Mouse (Mus musculus): ENCODE measurements around the gene Hmg20b. TPM values are rescaled to one million over a fixed set of nuclear protein-coding genes. Genes with fewer than 3 reads are reported as not detected.

The Hmg20b gene
- polyA plus RNA-seq, 1 experiment from 2014 or later = 122 TPM

DNA sequence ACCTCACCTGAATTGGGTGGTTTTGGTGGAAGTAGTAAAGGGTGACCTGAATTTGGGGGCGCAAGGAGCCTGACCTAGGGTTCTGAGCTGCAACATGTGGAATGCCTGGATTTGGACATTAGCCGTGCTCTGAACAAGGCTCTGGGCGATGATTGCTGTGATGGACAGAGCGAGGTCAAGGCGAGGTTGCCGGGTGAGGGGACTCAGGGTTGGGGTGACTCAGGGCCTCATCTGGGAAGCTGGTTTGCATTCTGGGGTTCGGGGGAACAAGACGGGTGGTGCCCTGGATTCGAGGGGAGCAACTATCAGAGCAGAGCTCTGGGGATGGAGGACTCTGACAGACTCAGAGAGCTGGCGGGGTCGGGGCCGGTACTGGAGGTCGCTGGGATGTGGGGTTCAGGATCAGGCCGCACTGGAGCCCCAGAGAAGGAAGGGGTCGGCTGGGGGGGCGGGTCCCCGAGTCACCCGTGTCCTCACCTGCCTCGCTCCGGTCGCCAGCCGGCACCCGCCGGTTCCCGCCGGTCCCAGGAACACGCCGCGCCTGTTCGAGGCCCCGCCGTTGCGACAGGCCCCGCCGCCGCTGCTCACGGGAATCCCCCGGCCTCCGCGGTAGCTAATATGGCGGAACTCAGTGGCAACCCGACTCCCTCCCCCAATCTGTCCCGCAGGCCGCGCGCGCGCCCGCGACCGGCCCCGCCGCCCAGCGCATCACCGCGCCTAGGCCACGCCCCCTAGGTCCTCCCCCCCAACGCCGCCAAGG is 27.7 kb upstream of the Hmg20b start, which contains the start of gene Fzr1:
TSS of gene Fzr1 (minus strand) at position 724 of the 760 bp plus-strand sequence.
- H3K9me3 ChIP-seq = no peaks in the 10 kb centered on the region
- ATAC-seq (ENCODE audit: insufficient number of reproducible peaks, insufficient read depth, low FRiP score, low TSS enrichment, low read depth) = peak; percentile 38
- under 1% methylated on average over 59 of the region's 59 CpGs for WGBS
- H3K4me2 ChIP-seq = peak within 1 kb of the TSS; percentile 90
- H3K9ac ChIP-seq (replicated peaks) = peak within 1 kb of the TSS; percentile 90
- H3K4me1 ChIP-seq (replicated peaks) = peaks cover 25% of the 10 kb centered on the region
- no peaks in the 10 kb centered on the region for H3K27me3 ChIP-seq
- peak within 1 kb of the TSS; percentile 74 for H3K27ac ChIP-seq
- H3K4me3 ChIP-seq (replicated peaks) = peak within 1 kb of the TSS; percentile 84
- H3K36me3 ChIP-seq = peaks cover 35% of the 10 kb centered on the region

- H3K4me2 ChIP-seq = peak overlapping the region; percentile 90
- H3K36me3 ChIP-seq = peaks cover 41% of the 10 kb centered on the region
- 0 out of 2 replicates have a peak overlapping the region, but pooled peaks have one; percentile 74 for H3K27ac ChIP-seq
- peak overlapping the region; percentile 90 for H3K9ac ChIP-seq (replicated peaks)
- peak overlapping the region; percentile 84 for H3K4me3 ChIP-seq (replicated peaks)
- no peaks in the 10 kb centered on the region for H3K27me3 ChIP-seq
- WGBS = 61% methylated on average over 2 of the region's 2 CpGs
- H3K4me1 ChIP-seq (replicated peaks) = peaks cover 25% of the 10 kb centered on the region
- no peaks in the 10 kb centered on the region for H3K9me3 ChIP-seq
- no peak for ATAC-seq (ENCODE audit: insufficient number of reproducible peaks, insufficient read depth, low FRiP score, low TSS enrichment, low read depth)
Observed at GRCm38 (mm10) chr10:81377362-81377664, 27.0 kb upstream of the Hmg20b start.

DNA sequence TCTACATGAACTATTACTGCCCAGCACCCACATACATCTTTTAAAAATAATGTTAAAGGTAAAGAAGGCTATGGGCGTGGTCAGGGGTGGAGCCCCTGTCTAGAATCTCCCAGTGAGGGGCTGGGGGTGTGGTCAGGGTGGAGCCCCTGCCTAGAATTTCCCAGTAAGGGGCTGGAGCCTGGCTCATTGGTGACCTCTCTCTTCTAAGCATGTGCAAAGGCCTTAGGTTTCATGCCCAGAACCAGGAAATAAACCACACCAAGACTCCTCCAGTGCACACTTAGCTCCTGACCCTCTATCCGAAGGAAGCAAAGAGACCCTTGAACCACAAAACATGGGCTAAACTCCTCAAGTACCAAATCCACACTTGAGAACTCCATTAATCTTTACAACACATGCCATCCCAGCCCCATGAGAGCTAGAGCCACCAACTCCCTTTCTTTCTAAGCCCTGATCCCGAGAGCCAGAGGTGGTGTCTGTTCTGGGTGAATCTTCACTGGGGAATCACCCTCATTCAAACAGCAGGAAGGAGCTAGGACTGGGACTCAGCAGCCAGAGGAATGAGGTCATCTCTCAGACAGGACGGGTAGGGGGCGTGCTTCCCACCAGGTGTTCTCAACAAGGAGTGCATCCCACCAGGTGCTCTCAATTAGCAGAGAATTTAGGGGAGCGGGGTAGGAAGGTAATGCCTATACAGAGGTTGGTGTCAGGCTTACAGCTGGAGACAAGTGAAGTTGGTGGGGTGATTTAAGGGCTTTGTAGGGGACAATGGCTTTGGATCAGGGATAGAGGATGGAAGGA is 26.5 kb upstream of the Hmg20b start:
- Histone ChIP-seq H3K9ac (replicated peaks) (peak overlapping the region; percentile 90), H3K27me3 (no peaks in the 10 kb centered on the region), H3K36me3 (peaks cover 47% of the 10 kb centered on the region), H3K4me1 (replicated peaks) (peaks cover 25% of the 10 kb centered on the region), H3K9me3 (no peaks in the 10 kb centered on the region), H3K4me2 (peak overlapping the region; percentile 90), H3K27ac (no peak overlapping the region), H3K4me3 (replicated peaks) (peak overlapping the region; percentile 84)
- WGBS = 40% methylated on average over 6 of the region's 6 CpGs
- no peak for ATAC-seq (ENCODE audit: insufficient number of reproducible peaks, insufficient read depth, low FRiP score, low TSS enrichment, low read depth)

DNA sequence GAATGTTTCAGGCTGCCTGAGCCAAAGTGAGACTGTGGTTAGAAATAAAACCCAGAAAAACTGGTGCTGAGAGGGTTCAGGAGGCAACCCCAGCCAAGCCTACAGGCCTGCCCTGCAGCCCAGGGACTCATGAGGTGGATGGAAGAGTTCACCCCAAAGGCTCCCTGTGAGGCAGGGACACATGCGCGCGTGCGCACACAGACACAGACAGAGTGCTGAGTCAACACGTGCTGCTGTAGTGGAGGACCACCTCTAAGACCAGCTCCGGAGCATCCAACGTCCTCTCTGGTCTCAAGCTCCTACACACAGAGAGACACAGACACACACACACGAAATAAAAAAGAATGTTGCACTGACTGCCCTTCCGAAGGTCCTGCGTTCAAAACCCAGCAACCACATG is 25.0 kb upstream of the Hmg20b start:
- Histone ChIP-seq H3K27ac (no peak overlapping the region), H3K4me2 (no peak overlapping the region), H3K4me1 (replicated peaks) (peaks cover 25% of the 10 kb centered on the region), H3K27me3 (no peaks in the 10 kb centered on the region), H3K9me3 (no peaks in the 10 kb centered on the region), H3K4me3 (replicated peaks) (no peak overlapping the region), H3K36me3 (peaks cover 61% of the 10 kb centered on the region), H3K9ac (replicated peaks) (no peak overlapping the region)
- no peak for ATAC-seq (ENCODE audit: insufficient number of reproducible peaks, insufficient read depth, low FRiP score, low TSS enrichment, low read depth)
- WGBS = 91% methylated on average over 10 of the region's 10 CpGs

DNA sequence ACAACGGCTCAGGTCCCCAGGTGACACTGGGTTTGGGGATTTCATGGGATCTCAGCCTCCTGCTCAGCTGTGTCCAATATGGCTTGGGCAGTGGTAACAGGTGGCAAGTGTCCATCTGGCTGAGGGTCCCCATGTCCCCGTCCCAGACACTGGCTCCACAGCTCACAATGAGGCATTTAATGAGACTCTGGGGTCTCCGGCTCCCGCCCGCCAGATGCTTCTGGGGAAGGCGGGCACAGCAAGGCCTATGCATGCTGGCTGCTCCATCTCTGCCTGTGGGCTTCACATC is 16.9 kb upstream of the Hmg20b start:
- H3K36me3 ChIP-seq = peaks cover 71% of the 10 kb centered on the region
- no peak overlapping the region for H3K4me3 ChIP-seq (replicated peaks)
- H3K4me1 ChIP-seq (replicated peaks) = peaks cover 22% of the 10 kb centered on the region
- 82% methylated on average over 6 of the region's 6 CpGs for WGBS
- H3K27ac ChIP-seq = no peak overlapping the region
- no peak overlapping the region for H3K4me2 ChIP-seq
- peaks cover 43% of the 10 kb centered on the region for H3K27me3 ChIP-seq
- no peak overlapping the region for H3K9ac ChIP-seq (replicated peaks)
- no peak for ATAC-seq (ENCODE audit: insufficient number of reproducible peaks, insufficient read depth, low FRiP score, low TSS enrichment, low read depth)
- H3K9me3 ChIP-seq = no peaks in the 10 kb centered on the region

DNA sequence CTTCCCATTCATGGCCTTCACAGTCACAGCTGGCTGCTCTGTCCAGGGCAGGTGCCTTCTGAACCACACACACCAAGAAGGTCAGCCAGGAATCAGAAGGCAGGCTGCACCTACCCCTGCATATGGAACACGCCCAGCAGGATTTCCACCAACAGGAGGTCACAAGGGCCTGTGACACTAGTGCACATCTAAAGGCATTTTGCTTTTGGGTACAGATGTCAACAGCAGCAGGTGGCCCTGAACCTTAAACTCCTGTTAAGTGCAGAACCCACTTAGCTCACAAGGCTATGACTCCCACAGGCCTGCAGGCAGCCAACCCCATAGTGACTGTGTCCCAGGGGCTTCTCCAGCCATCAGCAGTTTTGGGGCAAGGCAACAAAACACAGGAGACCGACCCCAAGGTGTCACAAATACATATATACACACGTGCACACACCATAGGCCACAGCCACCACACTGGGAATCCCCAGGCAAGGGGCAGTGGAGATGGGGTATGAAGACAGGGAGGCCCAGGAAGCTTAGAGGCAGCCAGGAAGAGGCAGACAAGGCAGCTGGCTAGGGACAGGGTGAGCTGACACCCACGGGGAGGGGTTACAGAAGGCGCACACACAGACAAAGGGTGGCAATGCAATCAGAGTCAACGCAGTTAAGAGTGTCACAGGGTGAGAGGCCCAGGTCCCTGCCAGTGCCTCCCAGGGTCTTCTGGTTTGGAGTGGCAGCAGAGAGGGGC is 16.4 kb upstream of the Hmg20b start:
- Histone ChIP-seq H3K4me1 (replicated peaks) (peaks cover 22% of the 10 kb centered on the region), H3K36me3 (peaks cover 71% of the 10 kb centered on the region), H3K9ac (replicated peaks) (no peak overlapping the region), H3K4me2 (no peak overlapping the region), H3K27me3 (peaks cover 48% of the 10 kb centered on the region), H3K4me3 (replicated peaks) (no peak overlapping the region), H3K9me3 (no peaks in the 10 kb centered on the region), H3K27ac (no peak overlapping the region)
- WGBS = 86% methylated on average over 6 of the region's 6 CpGs
- no peak for ATAC-seq (ENCODE audit: insufficient number of reproducible peaks, insufficient read depth, low FRiP score, low TSS enrichment, low read depth)

- Histone ChIP-seq H3K4me2 (peak within 1 kb of the TSS; percentile 67), H3K36me3 (peaks cover 64% of the 10 kb centered on the region), H3K27me3 (peaks cover 49% of the 10 kb centered on the region), H3K4me3 (replicated peaks) (peak within 1 kb of the TSS; percentile 37), H3K9me3 (no peaks in the 10 kb centered on the region), H3K27ac (no peak within 1 kb of the TSS), H3K9ac (replicated peaks) (peak within 1 kb of the TSS; percentile 37; the same call in 1 of the 2 replicates), H3K4me1 (replicated peaks) (peaks cover 24% of the 10 kb centered on the region)
- 33% methylated on average over 12 of the region's 12 CpGs for WGBS
- no peak for ATAC-seq (ENCODE audit: insufficient number of reproducible peaks, insufficient read depth, low FRiP score, low TSS enrichment, low read depth)
Observed at GRCm38 (mm10) chr10:81365672-81366476, 15.6 kb upstream of the Hmg20b start, which contains the start of gene 4930404N11Rik. 4930404N11Rik (minus strand) TSS chr10:81365816.

DNA sequence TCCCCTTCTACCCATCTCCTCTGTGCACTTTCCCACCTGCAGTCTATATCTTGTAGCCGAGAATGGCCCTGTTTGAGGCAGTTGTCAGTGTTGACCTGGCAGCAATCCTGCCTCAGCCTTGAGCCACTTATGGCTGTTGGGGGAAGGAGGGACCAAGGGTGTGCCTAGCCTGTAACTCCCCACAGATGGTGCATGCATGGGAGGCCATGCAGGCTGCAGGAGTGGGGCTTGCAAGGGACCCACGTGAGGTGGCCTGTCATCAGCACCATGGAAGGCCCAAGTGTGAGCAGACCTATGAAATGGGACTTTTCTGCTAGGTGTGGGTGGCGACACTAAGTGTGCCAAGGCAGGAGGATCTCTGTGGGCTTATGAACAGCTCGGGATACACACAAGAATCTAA is 14.8 kb upstream of the Hmg20b start:
- Histone ChIP-seq H3K4me2 (peak overlapping the region; percentile 67), H3K4me3 (replicated peaks) (peak overlapping the region; percentile 37), H3K4me1 (replicated peaks) (peaks cover 28% of the 10 kb centered on the region), H3K36me3 (peaks cover 56% of the 10 kb centered on the region), H3K27ac (no peak overlapping the region), H3K27me3 (peaks cover 49% of the 10 kb centered on the region), H3K9ac (replicated peaks) (no peak overlapping the region), H3K9me3 (no peaks in the 10 kb centered on the region)
- ATAC-seq (ENCODE audit: insufficient number of reproducible peaks, insufficient read depth, low FRiP score, low TSS enrichment, low read depth) = 0 out of 2 replicates have a peak, but pooled peaks have one; percentile 5
- WGBS = 37% methylated on average over 4 of the region's 4 CpGs

DNA sequence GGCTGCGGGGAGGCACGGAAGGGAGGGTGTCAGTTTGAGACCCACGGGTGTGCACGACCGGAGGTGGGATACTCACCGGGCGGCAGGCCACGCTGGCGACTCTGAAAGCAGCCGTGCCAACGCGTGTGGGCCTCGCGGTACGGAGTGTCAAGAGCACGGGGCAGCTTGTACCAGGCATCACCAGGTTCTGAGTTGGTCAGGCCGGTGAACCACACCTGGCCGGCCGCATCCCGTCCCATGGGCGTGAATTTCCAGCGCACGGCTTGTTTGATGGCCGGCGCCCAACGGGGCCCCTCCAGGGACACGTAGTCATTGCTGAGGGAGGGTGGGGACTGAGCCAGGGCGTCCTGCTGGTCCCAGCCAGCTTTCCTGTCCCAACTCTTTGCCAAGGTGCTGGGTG is 14.4 kb upstream of the Hmg20b start:
- Histone ChIP-seq H3K9me3 (no peaks in the 10 kb centered on the region), H3K4me1 (replicated peaks) (peaks cover 32% of the 10 kb centered on the region), H3K27me3 (peaks cover 49% of the 10 kb centered on the region), H3K9ac (replicated peaks) (peak overlapping the region; percentile 37; the same call in 1 of the 2 replicates), H3K4me2 (peak overlapping the region; percentile 67), H3K4me3 (replicated peaks) (peak overlapping the region; percentile 37), H3K27ac (no peak overlapping the region), H3K36me3 (peaks cover 52% of the 10 kb centered on the region)
- ATAC-seq (ENCODE audit: insufficient number of reproducible peaks, insufficient read depth, low FRiP score, low TSS enrichment, low read depth) = no peak; the same call in 1 of the 2 replicates
- WGBS = 13% methylated on average over 28 of the region's 28 CpGs

DNA sequence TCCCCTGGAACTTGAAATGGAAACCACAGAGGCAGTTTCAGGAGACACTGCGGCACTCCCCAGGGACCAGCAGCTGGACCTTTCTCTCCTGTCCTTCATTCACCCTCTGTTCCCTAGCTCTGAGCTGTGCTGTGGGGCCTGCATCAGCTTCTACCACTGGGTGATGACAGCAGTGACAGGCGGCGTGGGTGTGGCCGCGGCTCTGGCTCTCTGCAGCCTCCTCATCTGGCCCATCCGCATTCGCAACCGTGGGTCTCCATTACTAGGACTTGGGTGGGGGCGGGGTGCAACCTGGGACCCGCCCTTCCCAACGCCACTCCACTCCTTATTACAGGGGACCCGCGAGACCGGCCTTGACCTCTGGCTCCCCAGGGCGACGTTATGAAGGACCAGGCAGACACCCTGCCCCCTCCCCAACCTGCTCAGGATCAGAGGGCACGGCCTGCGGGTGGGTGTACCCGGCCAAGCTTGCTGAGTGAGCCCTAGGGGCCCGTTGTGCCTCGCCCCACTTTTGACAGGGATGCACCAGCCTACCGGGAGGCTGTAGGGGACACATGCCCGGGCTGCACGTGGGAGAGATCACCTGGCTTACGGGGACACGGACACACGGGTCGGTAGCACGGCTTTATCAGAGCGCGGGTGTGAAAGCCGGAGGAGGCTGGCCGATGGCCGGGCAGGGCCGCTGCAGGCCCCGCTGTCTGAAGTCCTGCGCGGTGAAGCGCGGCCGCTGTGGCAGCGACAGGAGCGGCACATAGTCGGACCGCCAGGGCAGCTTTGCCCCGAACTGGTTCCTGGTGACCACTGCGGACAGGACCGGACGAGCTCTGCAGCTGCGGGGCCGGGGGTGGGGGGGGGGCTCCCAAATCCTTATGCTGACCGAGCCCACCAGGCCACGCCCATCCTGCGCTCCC is 13.4 kb upstream of the Hmg20b start:
- H3K36me3 ChIP-seq = peaks cover 42% of the 10 kb centered on the region
- peak overlapping the region; percentile 37 for H3K4me3 ChIP-seq (replicated peaks)
- WGBS = 9% methylated on average over 54 of the region's 54 CpGs
- H3K9me3 ChIP-seq = no peaks in the 10 kb centered on the region
- H3K9ac ChIP-seq (replicated peaks) = peak overlapping the region; percentile 55
- H3K4me1 ChIP-seq (replicated peaks) = peaks cover 40% of the 10 kb centered on the region
- no peak overlapping the region for H3K27ac ChIP-seq
- ATAC-seq (ENCODE audit: insufficient number of reproducible peaks, insufficient read depth, low FRiP score, low TSS enrichment, low read depth) = no peak
- H3K27me3 ChIP-seq = peaks cover 50% of the 10 kb centered on the region
- H3K4me2 ChIP-seq = peak overlapping the region; percentile 67
